Mouse (Mus musculus): ENCODE measurements at regions not wholly inside any gene's neighbourhood (a gene's known extent, or its start where the extent isn't known, plus 50 kb on each side); places are given as distances from the start of the nearest gene placed in this dataset.

DNA sequence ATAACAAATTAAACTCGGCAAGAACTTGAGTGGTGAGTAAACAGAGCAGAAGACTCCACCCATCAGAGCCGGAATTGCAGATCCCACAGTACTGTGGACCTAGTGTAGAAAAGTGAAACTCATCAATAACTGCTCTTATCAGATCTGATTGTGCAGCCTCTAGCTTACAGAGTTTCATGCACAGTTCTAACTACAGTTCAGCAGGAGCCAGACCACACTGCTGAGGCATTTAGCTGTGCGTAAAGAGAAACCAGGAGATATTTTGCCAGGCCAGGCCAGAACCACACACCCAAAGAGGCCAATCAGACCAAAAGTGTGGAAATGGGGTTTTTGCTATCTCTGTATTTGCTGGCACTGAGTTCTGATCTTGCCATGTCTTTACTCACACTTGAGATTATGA lies 71.9 kb upstream of the Ptgfr start:
- Histone ChIP-seq H3K4me3 (no peak overlapping the region), H3K36me3 (no peaks in the 10 kb centered on the region), H3K27ac (no peak overlapping the region), H3K9me3 (replicated peaks) (no peaks in the 10 kb centered on the region), H3K27me3 (ENCODE audit: low read depth, poor library complexity, severe bottlenecking) (no peaks in the 10 kb centered on the region), H3K4me1 (peaks cover 15% of the 10 kb centered on the region)
- WGBS = 80% methylated on average over 3 of the region's 3 CpGs
- peak; percentile 23 for DNase-seq (ENCODE audit: low spot score)

GRCm38 (mm10) chr3:151908886-151909285 lies 71.5 kb upstream of the Ptgfr start:
- H3K9me3 ChIP-seq (replicated peaks) = no peaks in the 10 kb centered on the region
- peak; percentile 25 for DNase-seq (ENCODE audit: low spot score)
- H3K27ac ChIP-seq = no peak overlapping the region
- no peak overlapping the region for H3K4me3 ChIP-seq
- H3K36me3 ChIP-seq = no peaks in the 10 kb centered on the region
- peaks cover 11% of the 10 kb centered on the region for H3K4me1 ChIP-seq
- H3K27me3 ChIP-seq (ENCODE audit: low read depth, poor library complexity, severe bottlenecking) = no peaks in the 10 kb centered on the region

DNA sequence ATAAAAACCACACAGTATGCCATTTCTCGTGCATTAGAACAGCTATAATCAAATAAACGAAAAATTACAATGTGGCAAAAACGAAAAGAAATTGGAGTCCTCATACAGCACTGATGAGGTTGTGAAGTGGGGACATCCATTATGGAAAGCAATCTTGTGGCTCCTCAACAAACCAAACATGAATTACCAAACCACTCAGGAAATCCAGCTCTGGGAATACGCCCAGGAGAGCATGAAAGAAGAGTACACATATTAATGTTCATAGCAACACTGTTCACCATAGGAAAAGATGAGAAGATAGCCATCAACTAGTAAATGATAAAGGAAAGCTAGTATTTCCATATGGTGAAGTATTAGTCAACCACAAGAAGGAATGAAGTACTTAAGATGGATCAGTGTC lies 68.3 kb upstream of the Ptgfr start:
- no peak for DNase-seq (ENCODE audit: low spot score)
- no peak overlapping the region for H3K27ac ChIP-seq
- H3K36me3 ChIP-seq = no peaks in the 10 kb centered on the region
- H3K4me3 ChIP-seq = no peak overlapping the region
- H3K27me3 ChIP-seq (ENCODE audit: low read depth, poor library complexity, severe bottlenecking) = no peaks in the 10 kb centered on the region
- H3K4me1 ChIP-seq = peaks cover 10% of the 10 kb centered on the region
- H3K9me3 ChIP-seq (replicated peaks) = no peaks in the 10 kb centered on the region
- WGBS = 93% methylated on average over 4 of the region's 4 CpGs

DNA sequence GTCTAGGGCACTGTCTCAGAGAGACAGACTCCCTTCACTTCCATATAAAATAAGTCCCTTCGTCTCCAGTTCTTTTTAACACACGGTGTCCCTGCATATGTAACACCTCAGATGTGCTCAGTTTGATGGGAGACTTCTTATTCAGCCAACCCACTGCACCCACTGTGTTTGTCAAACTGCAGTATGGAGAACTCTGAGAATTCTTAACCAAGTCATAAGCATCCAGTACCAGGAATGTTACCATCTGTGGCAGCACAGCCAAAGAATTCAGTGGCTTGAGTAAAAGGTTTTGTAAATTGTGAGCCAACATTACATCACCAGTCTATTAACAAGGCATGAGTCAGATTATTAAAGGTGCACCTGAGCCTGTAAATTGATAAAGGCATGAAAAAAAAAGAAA lies 65.7 kb upstream of the Ptgfr start:
- H3K27ac ChIP-seq = no peak overlapping the region
- DNase-seq (ENCODE audit: low spot score) = no peak
- no peaks in the 10 kb centered on the region; the same call in 1 of the 2 replicates for H3K4me1 ChIP-seq
- no peaks in the 10 kb centered on the region for H3K36me3 ChIP-seq
- H3K4me3 ChIP-seq = no peak overlapping the region
- H3K27me3 ChIP-seq (ENCODE audit: low read depth, poor library complexity, severe bottlenecking) = no peaks in the 10 kb centered on the region
- WGBS = 75% methylated on average over 2 of the region's 2 CpGs
- H3K9me3 ChIP-seq (replicated peaks) = no peaks in the 10 kb centered on the region

- WGBS = 83% methylated on average over 13 of the region's 13 CpGs
- Histone ChIP-seq H3K4me3 (no peak overlapping the region), H3K9me3 (replicated peaks) (no peaks in the 10 kb centered on the region), H3K4me1 (no peaks in the 10 kb centered on the region; the same call in 1 of the 2 replicates), H3K36me3 (no peaks in the 10 kb centered on the region), H3K27ac (no peak overlapping the region), H3K27me3 (ENCODE audit: low read depth, poor library complexity, severe bottlenecking) (no peaks in the 10 kb centered on the region)
- no peak for DNase-seq (ENCODE audit: low spot score)
Measured at GRCm38 (mm10) chr3:151902216-151902827, 64.9 kb upstream of the Ptgfr start.

DNA sequence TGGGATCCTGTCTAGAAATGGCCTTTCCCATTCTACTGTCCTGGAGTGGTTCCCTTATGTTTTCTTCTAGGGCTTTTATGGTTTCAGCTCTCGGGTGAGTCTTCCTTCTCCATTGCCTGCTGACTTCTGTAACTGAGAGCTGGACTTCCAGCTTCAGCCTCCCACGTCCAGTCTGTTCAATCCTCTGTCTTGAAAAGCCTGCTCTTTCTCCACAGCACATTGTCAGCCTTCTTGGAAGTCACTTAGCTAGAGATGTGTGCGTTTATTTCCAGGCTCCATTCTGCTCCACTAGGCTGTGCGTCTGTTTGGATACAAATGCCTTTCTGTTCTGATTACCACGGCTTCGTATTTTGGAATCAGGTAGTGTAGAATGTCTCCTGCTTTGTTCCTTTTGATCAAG lies 62.2 kb upstream of the Ptgfr start:
- H3K9me3 ChIP-seq (replicated peaks) = no peaks in the 10 kb centered on the region

GRCm38 (mm10) chr3:151899094-151899493 lies 61.7 kb upstream of the Ptgfr start:
- H3K4me3 ChIP-seq = no peak overlapping the region
- no peaks in the 10 kb centered on the region for H3K9me3 ChIP-seq (replicated peaks)
- no peaks in the 10 kb centered on the region for H3K36me3 ChIP-seq
- H3K4me1 ChIP-seq = peaks cover 3% of the 10 kb centered on the region; the same call in 1 of the 2 replicates
- H3K27ac ChIP-seq = no peak overlapping the region
- H3K27me3 ChIP-seq (ENCODE audit: low read depth, poor library complexity, severe bottlenecking) = no peaks in the 10 kb centered on the region
- DNase-seq (ENCODE audit: low spot score) = no peak
- 94% methylated on average over 4 of the region's 4 CpGs for WGBS

More for the DNA sequence above, 62.2 kb upstream of the Ptgfr start:
- no peak overlapping the region for H3K4me3 ChIP-seq
- H3K4me1 ChIP-seq = peaks cover 3% of the 10 kb centered on the region; the same call in 1 of the 2 replicates
- DNase-seq (ENCODE audit: low spot score) = no peak
- H3K27me3 ChIP-seq (ENCODE audit: low read depth, poor library complexity, severe bottlenecking) = no peaks in the 10 kb centered on the region
- no peaks in the 10 kb centered on the region for H3K36me3 ChIP-seq
- no peak overlapping the region for H3K27ac ChIP-seq
- 86% methylated on average over 6 of the region's 6 CpGs for WGBS

- H3K9me3 ChIP-seq (replicated peaks) = no peaks in the 10 kb centered on the region
- peaks cover 31% of the 10 kb centered on the region for H3K4me1 ChIP-seq
- no peaks in the 10 kb centered on the region for H3K27me3 ChIP-seq (ENCODE audit: low read depth, poor library complexity, severe bottlenecking)
- H3K4me3 ChIP-seq = no peak overlapping the region
- no peak overlapping the region for H3K27ac ChIP-seq
- DNase-seq (ENCODE audit: low spot score) = no peak
- H3K36me3 ChIP-seq = no peaks in the 10 kb centered on the region
- WGBS = 92% methylated on average over 6 of the region's 6 CpGs
Measured at GRCm38 (mm10) chr3:151896320-151896719, 58.9 kb upstream of the Ptgfr start.

GRCm38 (mm10) chr3:151894712-151895111 lies 57.3 kb upstream of the Ptgfr start:
- Histone ChIP-seq H3K27me3 (ENCODE audit: low read depth, poor library complexity, severe bottlenecking) (no peaks in the 10 kb centered on the region), H3K4me3 (no peak overlapping the region), H3K9me3 (replicated peaks) (no peaks in the 10 kb centered on the region), H3K4me1 (peaks cover 47% of the 10 kb centered on the region), H3K36me3 (no peaks in the 10 kb centered on the region), H3K27ac (no peak overlapping the region)
- no peak for DNase-seq (ENCODE audit: low spot score)
- 53% methylated on average over 3 of the region's 3 CpGs for WGBS

DNA sequence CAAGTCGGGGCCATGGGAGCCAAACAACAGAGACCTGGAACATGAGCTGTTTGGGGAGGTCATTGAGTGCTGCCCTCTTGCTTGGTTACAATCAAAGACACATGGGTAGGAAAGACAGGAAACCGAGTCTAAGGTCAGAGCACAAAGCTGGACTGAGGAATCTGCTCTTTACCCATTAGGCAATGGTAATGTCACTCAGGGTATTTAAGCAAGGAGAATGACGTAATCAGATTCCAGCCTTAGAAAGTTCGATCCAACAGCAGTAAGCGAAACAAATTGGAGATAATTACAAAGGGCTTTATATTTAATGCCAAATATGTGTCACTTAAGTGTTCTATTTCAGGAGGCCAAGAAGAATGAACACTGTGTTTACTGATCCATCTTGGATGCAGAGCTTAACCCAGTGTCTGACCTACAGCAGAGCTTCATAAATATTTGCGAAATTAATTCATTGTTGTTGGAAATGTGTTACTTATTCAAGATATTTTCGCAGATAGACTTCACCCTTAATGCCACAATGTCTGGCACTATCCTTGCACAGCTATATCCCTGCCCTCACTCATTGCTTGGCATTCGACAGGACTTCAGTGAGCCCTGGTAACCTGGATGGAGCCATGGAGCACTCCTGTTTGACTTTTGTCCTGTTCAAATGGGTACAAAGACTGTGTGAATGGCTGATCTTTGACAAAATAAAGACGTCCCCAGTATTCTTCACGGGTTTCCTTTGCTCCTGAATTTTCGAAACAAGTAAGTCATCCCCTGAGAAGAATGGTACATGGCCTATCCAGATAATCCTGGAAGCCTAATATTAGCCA lies 56.2 kb upstream of the Ptgfr start:
- Histone ChIP-seq H3K4me3 (no peak overlapping the region), H3K36me3 (no peaks in the 10 kb centered on the region), H3K27ac (peak overlapping the region; percentile 63), H3K9me3 (replicated peaks) (no peaks in the 10 kb centered on the region), H3K4me1 (peaks cover 49% of the 10 kb centered on the region), H3K27me3 (ENCODE audit: low read depth, poor library complexity, severe bottlenecking) (no peaks in the 10 kb centered on the region)
- DNase-seq (ENCODE audit: low spot score) = no peak
- 63% methylated on average over 11 of the region's 11 CpGs for WGBS

- Histone ChIP-seq H3K4me3 (0 out of 2 replicates have a peak overlapping the region, but pooled peaks have one; percentile 1), H3K4me1 (peaks cover 49% of the 10 kb centered on the region)
Measured at GRCm38 (mm10) chr3:151891760-151892253, 54.4 kb upstream of the Ptgfr start.

DNA sequence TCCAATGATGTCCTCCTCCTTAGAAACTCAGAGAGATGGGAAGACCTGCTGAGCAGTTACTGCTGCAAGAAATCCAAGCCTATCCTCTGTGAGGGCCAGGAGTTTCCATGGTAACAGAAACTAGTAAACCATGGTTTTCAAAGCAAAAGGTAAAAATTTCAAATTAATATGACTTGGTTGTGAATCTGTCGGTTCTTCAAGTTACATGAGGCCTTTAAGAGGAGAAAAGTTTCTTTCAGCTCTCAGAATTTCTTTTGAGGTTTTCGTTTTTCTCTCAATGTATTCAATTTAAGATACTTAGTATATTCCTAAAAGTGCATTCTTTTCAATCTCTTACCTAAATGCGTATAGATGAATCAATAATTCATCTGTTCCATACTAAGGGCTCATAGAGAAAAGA lies 53.9 kb upstream of the Ptgfr start:
- Histone ChIP-seq H3K4me3 (no peak overlapping the region), H3K9me3 (replicated peaks) (no peaks in the 10 kb centered on the region), H3K4me1 (peaks cover 49% of the 10 kb centered on the region), H3K27ac (peak overlapping the region; percentile 61), H3K27me3 (ENCODE audit: low read depth, poor library complexity, severe bottlenecking) (no peaks in the 10 kb centered on the region), H3K36me3 (no peaks in the 10 kb centered on the region)
- WGBS = 73% methylated on average over 3 of the region's 3 CpGs
- no peak for DNase-seq (ENCODE audit: low spot score)

More at GRCm38 (mm10) chr3:151891760-151892253, 54.4 kb upstream of the Ptgfr start:
- H3K27ac ChIP-seq = peak overlapping the region; percentile 61
- WGBS = 2% methylated on average over 6 of the region's 6 CpGs
- H3K27me3 ChIP-seq (ENCODE audit: low read depth, poor library complexity, severe bottlenecking) = no peaks in the 10 kb centered on the region
- DNase-seq (ENCODE audit: low spot score) = peak; percentile 81
- no peaks in the 10 kb centered on the region for H3K9me3 ChIP-seq (replicated peaks)
- no peaks in the 10 kb centered on the region for H3K36me3 ChIP-seq

GRCm38 (mm10) chr3:151889738-151890137 lies 52.3 kb upstream of the Ptgfr start:
- DNase-seq (ENCODE audit: low spot score) = peak; percentile 44
- WGBS = 47% methylated on average over 8 of the region's 8 CpGs
- Histone ChIP-seq H3K27ac (peak overlapping the region; percentile 66), H3K27me3 (ENCODE audit: low read depth, poor library complexity, severe bottlenecking) (no peaks in the 10 kb centered on the region), H3K9me3 (replicated peaks) (no peaks in the 10 kb centered on the region), H3K4me1 (peaks cover 46% of the 10 kb centered on the region), H3K36me3 (no peaks in the 10 kb centered on the region), H3K4me3 (no peak overlapping the region)

Measured in limb, embryonic 10.5 days (tissue).